Mouse (Mus musculus): ENCODE measurements around the gene Gipr. TPM values are rescaled to one million over a fixed set of nuclear protein-coding genes. Genes with fewer than 3 reads are reported as not detected.

Gipr gene
- total RNA-seq (2023; ENCODE audit: inconsistent age): not detected in 4 replicates

DNA sequence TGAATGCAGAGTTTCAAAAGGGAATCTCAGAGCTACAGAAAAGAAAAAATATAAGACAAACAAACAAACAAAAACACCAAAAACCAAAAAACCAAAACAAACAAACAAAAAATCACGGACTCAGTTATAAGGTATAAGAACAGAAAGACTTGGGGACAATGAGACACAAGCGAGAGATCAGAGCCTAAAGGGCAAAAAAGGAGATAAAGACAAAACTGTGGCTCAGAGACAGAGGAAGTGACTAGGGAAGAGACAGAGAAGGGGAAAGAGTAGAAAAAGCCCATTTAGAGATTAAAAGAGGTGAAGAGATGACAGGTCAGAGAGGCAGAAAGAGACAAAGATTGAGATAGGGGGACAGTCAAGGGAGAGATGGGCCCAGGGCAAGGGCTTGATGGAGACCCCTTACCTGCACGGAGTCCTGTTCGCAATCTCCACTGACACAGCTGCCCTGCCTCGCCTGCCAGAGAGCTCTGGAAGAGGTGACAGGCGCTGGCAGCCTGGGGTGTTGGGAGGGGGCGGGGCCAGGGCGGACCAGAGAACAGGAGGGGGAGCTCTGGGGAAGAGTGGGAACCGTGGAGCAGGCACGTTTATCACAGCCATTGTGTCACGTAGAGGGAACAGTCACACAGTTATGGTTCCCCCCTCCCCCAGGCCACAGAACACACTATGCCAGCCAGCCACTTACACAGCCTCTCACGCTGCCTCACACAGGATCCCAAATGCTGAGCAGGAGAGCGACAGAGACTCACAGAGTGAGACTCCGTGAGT is at the start of gene Gipr:
Gene Gipr (minus strand): TSS at position 472 of the 768 bp plus-strand sequence.

GRCm38 (mm10) chr7:19211996-19212755 is 46.2 kb upstream of the Gipr start, which contains the start of gene Gpr4:
TSS of gene Gpr4 (plus strand) at chr7:19212538.

GRCm38 (mm10) chr7:19175708-19176515 is 10.0 kb upstream of the Gipr start, which contains the start of gene Eml2:
TSS of gene Eml2 (plus strand) at chr7:19176421.

DNA sequence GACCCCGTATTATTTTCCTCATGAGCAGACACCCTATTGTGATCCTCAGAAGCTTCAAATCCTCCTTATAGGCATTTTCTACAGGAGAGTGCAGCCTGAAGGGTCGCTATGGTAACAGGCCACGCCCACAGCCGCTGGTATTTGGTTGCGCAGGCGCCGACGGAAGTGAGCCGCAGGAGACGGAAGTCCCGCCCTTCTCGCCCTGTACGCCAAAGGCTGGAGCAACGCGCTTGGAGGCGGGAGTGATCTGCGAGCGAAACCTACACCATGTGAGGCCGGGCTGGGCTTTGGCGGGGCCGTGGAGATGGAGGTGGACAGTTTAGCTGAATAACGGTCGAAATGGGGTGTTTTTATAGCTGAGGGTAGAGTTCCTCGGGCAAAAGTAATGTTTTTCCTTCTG is 16.3 kb downstream of the Gipr start, which contains the start of gene Snrpd2:
Gene Snrpd2 (plus strand): TSS at position 97 of the 400 bp plus-strand sequence.

GRCm38 (mm10) chr7:19148875-19149541 is 16.9 kb downstream of the Gipr start, which contains the start of gene Qpctl:
TSS of gene Qpctl (minus strand) at chr7:19149291.

DNA sequence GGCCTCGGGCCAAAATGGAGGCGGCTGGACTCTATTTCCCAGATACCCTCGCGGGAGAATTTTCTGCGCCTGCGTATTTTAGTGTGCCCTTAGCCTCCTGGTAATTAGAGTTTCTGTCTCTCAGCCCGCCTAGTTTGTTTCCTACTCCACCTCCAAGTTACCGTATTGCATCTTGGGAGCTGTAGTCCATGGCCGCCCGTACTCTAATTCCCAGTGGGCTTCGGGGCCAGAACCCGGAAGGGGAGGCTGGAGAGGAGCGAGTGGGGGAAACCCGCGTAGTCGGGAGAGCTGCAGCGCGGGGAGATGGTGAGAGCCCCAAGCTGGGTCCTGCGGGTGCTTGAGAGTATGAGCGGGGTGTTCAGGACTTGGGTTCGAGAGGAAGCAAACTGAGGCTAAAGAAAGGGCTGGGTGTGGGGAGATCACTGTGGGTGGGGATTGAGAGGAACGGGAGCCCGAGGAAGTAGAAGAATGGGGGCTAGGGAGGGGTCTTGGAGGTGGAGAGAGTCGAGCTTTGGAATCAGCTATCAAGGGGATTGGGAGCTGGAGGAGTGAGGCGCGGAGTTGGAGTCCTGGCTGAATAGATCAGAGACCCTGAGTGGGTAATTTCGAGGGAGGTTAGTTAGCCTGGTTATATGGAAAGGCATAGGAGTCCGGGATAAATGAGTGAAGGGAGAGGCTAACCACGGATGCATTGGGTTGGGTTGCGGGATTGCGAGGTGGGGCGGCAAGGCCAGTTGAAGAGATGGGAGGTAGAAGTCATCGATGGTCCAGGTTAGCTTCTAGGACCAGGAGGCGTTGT is 46.1 kb downstream of the Gipr start, which contains the start of gene Fbxo46:
Gene Fbxo46 (plus strand): TSS at position 229 of the 799 bp plus-strand sequence.

DNA sequence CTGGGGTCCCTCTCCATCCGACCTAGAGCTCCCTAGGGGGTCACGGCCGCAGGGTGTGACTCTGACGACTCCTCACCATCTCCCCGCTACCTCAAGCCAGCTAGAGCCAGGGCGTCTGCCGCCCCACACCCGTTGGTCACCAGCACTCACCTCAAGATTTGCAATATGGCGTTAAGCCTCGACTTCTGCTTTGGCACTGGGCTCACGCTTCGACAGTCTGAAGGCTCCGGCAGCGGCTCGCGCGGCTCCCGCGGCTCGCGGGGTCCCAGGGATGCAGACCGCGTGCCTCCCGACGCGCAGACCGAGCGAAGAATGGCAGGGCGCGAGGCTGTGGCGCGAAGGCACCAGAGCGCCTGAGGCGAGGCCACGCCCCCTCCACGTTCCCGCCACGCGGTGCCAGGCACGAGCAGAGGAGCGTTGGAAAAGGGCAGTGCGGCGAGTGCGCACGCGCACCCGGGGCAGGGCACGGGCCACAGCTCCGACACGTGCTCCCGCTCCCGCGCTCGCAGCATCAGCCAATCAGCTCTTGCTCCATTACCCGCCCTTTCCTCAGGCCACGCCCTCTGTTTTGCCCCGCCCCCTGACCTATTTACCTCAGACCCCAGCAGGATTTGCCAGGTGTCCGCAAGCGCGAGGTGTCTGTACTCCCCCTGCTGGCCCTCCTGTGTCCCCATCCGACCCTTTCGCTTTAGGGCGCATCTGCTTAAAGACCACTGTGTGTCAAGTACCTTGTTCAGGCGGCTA is 47.7 kb downstream of the Gipr start, which contains the start of gene Gm4969:
Gene Gm4969 (minus strand): TSS at position 341 of the 744 bp plus-strand sequence.

Other genes starting within 250 kb of the Gipr start
- not detected in 4 replicates for gene Nova2, start 240.2 kb downstream of the Gipr start, total RNA-seq (2023; ENCODE audit: inconsistent age)
- gene Nanos2, start 178.7 kb downstream of the Gipr start, total RNA-seq (2023; ENCODE audit: inconsistent age): not detected in 4 replicates
- 1.2 to 2.0 TPM (median 1.5 TPM) in 4 replicates for gene Mypop, start 174.9 kb downstream of the Gipr start, total RNA-seq (2023; ENCODE audit: inconsistent age)
- gene Irf2bp1, start 162.1 kb downstream of the Gipr start, total RNA-seq (2023; ENCODE audit: inconsistent age): 28.5 to 35.3 TPM (median 33.8 TPM) in 4 replicates
- gene Foxa3, start 142.6 kb downstream of the Gipr start, total RNA-seq (2023; ENCODE audit: inconsistent age): not detected in 4 replicates
- gene Sympk, start 141.8 kb downstream of the Gipr start, total RNA-seq (2023; ENCODE audit: inconsistent age): 99.2 to 117 TPM (median 107 TPM) in 4 replicates
- 1.00 TPM in 1 of 4 replicates, not detected in the others for gene Rsph6a, start 111.4 kb downstream of the Gipr start, total RNA-seq (2023; ENCODE audit: inconsistent age)
- 19.7 to 23.8 TPM (median 21.4 TPM) in 4 replicates for gene Dmwd, start 89.9 kb downstream of the Gipr start, total RNA-seq (2023; ENCODE audit: inconsistent age)
- gene Dmpk, start 82.3 kb downstream of the Gipr start, total RNA-seq (2023; ENCODE audit: inconsistent age): 15.9 to 23.2 TPM (median 19.0 TPM) in 4 replicates
- 0.21 to 0.51 TPM (median 0.34 TPM) in 4 replicates for gene Six5, start 71.5 kb downstream of the Gipr start, total RNA-seq (2023; ENCODE audit: inconsistent age)
- gene Gm4969, start 47.8 kb downstream of the Gipr start, total RNA-seq (2023; ENCODE audit: inconsistent age): 0.12 TPM in 1 of 4 replicates, not detected in the others
- 25.7 to 28.5 TPM (median 26.6 TPM) in 4 replicates for gene Fbxo46, start 46.3 kb downstream of the Gipr start, total RNA-seq (2023; ENCODE audit: inconsistent age)
- gene Qpctl, start 16.8 kb downstream of the Gipr start, total RNA-seq (2023; ENCODE audit: inconsistent age): 10.1 to 12.4 TPM (median 10.5 TPM) in 4 replicates
- 91.1 to 103 TPM (median 97.6 TPM) in 4 replicates for gene Snrpd2, start 16.4 kb downstream of the Gipr start, total RNA-seq (2023; ENCODE audit: inconsistent age)
- 20.8 to 29.3 TPM (median 27.0 TPM) in 4 replicates for gene Eml2, start 10.3 kb upstream of the Gipr start, total RNA-seq (2023; ENCODE audit: inconsistent age)
- 0.16 TPM in 1 of 4 replicates, not detected in the others for gene Gpr4, start 46.4 kb upstream of the Gipr start, total RNA-seq (2023; ENCODE audit: inconsistent age)
- 46.7 to 54.6 TPM (median 48.7 TPM) in 4 replicates for gene Opa3, start 62.2 kb upstream of the Gipr start, total RNA-seq (2023; ENCODE audit: inconsistent age)
- gene Vasp, start 105.7 kb upstream of the Gipr start, total RNA-seq (2023; ENCODE audit: inconsistent age): 349 to 378 TPM (median 355 TPM) in 4 replicates
- 0.64 TPM in 1 of 4 replicates, not detected in the others for gene Ppm1n, start 113.9 kb upstream of the Gipr start, total RNA-seq (2023; ENCODE audit: inconsistent age)
- gene Rtn2, start 116.5 kb upstream of the Gipr start, total RNA-seq (2023; ENCODE audit: inconsistent age): 0.24 TPM in 1 of 4 replicates, not detected in the others
- 2,334 to 3,047 TPM (median 2,835 TPM) in 4 replicates for gene Fosb, start 143.9 kb upstream of the Gipr start, total RNA-seq (2023; ENCODE audit: inconsistent age)
- 66.5 to 73.8 TPM (median 68.8 TPM) in 4 replicates for gene Ercc1, start 178.7 kb upstream of the Gipr start, total RNA-seq (2023; ENCODE audit: inconsistent age)
- 6.2 to 8.3 TPM (median 7.5 TPM) in 4 replicates for gene Cd3eap, start 193.4 kb upstream of the Gipr start, total RNA-seq (2023; ENCODE audit: inconsistent age)
- gene Ppp1r13l, start 193.6 kb upstream of the Gipr start, total RNA-seq (2023; ENCODE audit: inconsistent age): 0.54 to 2.1 TPM (median 0.86 TPM) in 4 replicates
- 66.6 to 74.4 TPM (median 69.9 TPM) in 4 replicates for gene Ercc2, start 215.9 kb upstream of the Gipr start, total RNA-seq (2023; ENCODE audit: inconsistent age)
- 1.8 to 4.2 TPM (median 2.4 TPM) in 4 replicates for gene Klc3, start 238.0 kb upstream of the Gipr start, total RNA-seq (2023; ENCODE audit: inconsistent age)
- gene Ckm, start 238.6 kb upstream of the Gipr start, total RNA-seq (2023; ENCODE audit: inconsistent age): 0.42 TPM in 1 of 4 replicates, not detected in the others